Mouse (Mus musculus): Measurements from ENCODE around the gene Cfap54.

DNA sequence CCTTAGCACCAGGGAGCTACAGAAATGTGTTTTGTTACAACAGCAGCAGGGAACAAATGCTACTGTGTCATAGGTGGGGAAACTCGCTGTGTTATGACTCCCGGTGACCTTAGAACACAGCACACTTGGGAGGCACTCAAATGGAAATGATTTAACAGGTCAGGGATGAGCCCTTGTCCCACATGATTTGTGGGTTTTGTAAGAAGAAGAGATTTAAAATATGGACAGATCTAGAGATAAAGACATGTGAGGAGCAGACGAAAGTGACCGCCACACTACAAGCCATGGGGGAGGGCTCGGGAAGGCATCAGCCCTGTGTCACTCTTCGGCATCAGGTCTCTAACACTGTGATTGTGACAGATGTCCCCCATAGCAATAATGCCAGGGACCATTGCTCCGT is 144.3 kb downstream of the Cfap54 start:
- TF ChIP-seq MAFK (IDR thresholded peaks at IDR 0.05; ENCODE audit: insufficient read depth, low read depth, low read length) (no peak), ZNF384 (IDR thresholded peaks at IDR 0.05; ENCODE audit: low read depth, low read length) (no peak)
